In genomic region chr17:33826850-33827249, GRCm38 (mm10) we compare ENCODE assay signal across 10 mouse cellular contexts. TPM values are rescaled to one million over a fixed set of nuclear protein-coding genes. Genes with fewer than 3 reads are reported as not detected.
DNase-seq lines count a peak whose midpoint lies in the region; ATAC-seq lines count a peak whose summit lies in the region.
"Had no signal": no experiment of that assay in that cellular context is flagged by ENCODE, and none has a peak within 500 bp of the region (broad histone marks: within the 10 kb centered on the region; RNA-seq: fewer than 3 reads in every experiment).

No protein-coding gene starts in this region.

- peaks cover 2% of the 10 kb centered on the region; the same call in 1 of the 2 replicates for H3K4me1 ChIP-seq in hindbrain, embryonic 11.5 days (replicated peaks; ENCODE audit: control insufficient read depth, insufficient read depth, low read length)
- H3K4me1 ChIP-seq in hindbrain, embryonic 12.5 days: peaks cover 26% of the 10 kb centered on the region

- H3K4me2 ChIP-seq in hindbrain, embryonic 11.5 days (replicated peaks; ENCODE audit: low read depth, low read length): no peak overlapping the region
- no peak overlapping the region for H3K4me2 ChIP-seq in hindbrain, embryonic 12.5 days (replicated peaks)
- H3K4me2 ChIP-seq: embryonic facial prominence, embryonic 13.5 days; midbrain, embryonic 12.5 days had no signal

- no peak overlapping the region for H3K4me3 ChIP-seq in hindbrain, embryonic 11.5 days (ENCODE audit: low read depth, low read length)
- H3K4me3 ChIP-seq in hindbrain, embryonic 12.5 days: no peak overlapping the region
- H3K4me3 ChIP-seq: embryonic facial prominence, embryonic 13.5 days; midbrain, embryonic 12.5 days had no signal

- H3K36me3 ChIP-seq in hindbrain, embryonic 11.5 days (ENCODE audit: control insufficient read depth, insufficient read depth, low read length): 0 out of 2 replicates have a peak, but pooled peaks cover 3% of the 10 kb centered on the region
- H3K36me3 ChIP-seq in hindbrain, embryonic 12.5 days: peaks cover 50% of the 10 kb centered on the region

- no peaks in the 10 kb centered on the region for H3K27me3 ChIP-seq in hindbrain, embryonic 11.5 days (ENCODE audit: control insufficient read depth, insufficient read depth, low read length)
- H3K27me3 ChIP-seq in hindbrain, embryonic 12.5 days: no peaks in the 10 kb centered on the region
- H3K27me3 ChIP-seq: embryonic facial prominence, embryonic 13.5 days; midbrain, embryonic 12.5 days had no signal

- WGBS in hindbrain, embryonic 11.5 days: 1% methylated on average over 3 of the region's 3 CpGs
- 0% methylated on average over 3 of the region's 3 CpGs for WGBS in hindbrain, embryonic 12.5 days

- H3K9ac ChIP-seq in hindbrain, embryonic 11.5 days (ENCODE audit: low read depth, low read length): no peak overlapping the region
- no peak overlapping the region for H3K9ac ChIP-seq in hindbrain, embryonic 12.5 days
- H3K9ac ChIP-seq: midbrain, embryonic 12.5 days had no signal

- peak; percentile 81 for DNase-seq in hindbrain, embryonic 11.5 days (ENCODE audit: low spot score)
- peak; percentile 79 for DNase-seq in ES-CJ7 (ENCODE audit: low read depth, low spot score)
- DNase-seq in cerebellum, adult 9-10 months: peak; percentile 86
- DNase-seq in gastrocnemius, postnatal 4 days (ENCODE audit: low spot score in 2 of 2): peak; percentile 43 to 62
- peak; percentile 64 to 66 for DNase-seq in left cerebral cortex, adult 18-20 months (ENCODE audit: low spot score in 2 of 2)
- DNase-seq in naive thymus-derived CD4-positive, alpha-beta T cell, adult 2 months (ENCODE audit: low read depth): peak; percentile 86
- peak; percentile 55 for DNase-seq in testis, postnatal 14 days (ENCODE audit: low spot score)

- no peak for ATAC-seq in hindbrain, embryonic 11.5 days (ENCODE audit: low FRiP score)
- no peak for ATAC-seq in hindbrain, embryonic 12.5 days (ENCODE audit: low FRiP score)

- H3K9me3 ChIP-seq in hindbrain, embryonic 11.5 days (ENCODE audit: control insufficient read depth, low read length): no peaks in the 10 kb centered on the region
- no peaks in the 10 kb centered on the region for H3K9me3 ChIP-seq in hindbrain, embryonic 12.5 days (replicated peaks)
- H3K9me3 ChIP-seq: embryonic facial prominence, embryonic 13.5 days; midbrain, embryonic 12.5 days had no signal

- H3K27ac ChIP-seq in hindbrain, embryonic 11.5 days (ENCODE audit: low read depth, low read length): no peak overlapping the region
- H3K27ac ChIP-seq in hindbrain, embryonic 12.5 days: no peak overlapping the region
- H3K27ac ChIP-seq: embryonic facial prominence, embryonic 13.5 days; midbrain, embryonic 12.5 days had no signal

RNA-seq across cellular contexts. Expression of gene Ndufa7, which starts 2.5 kb away (rescaled TPM):
- polyA plus RNA-seq in hindbrain, embryonic 11.5 days (2014; fragmentation: Nextera tagmentation; extraction: Ambion mirVana): 445 and 467 TPM in 2 replicates
- polyA plus RNA-seq in hindbrain, embryonic 12.5 days (2016; fragmentation: Nextera tagmentation; extraction: Ambion mirVana): 375 and 435 TPM in 2 replicates
- 100 to 1,000 TPM; 292 to 312 TPM for total RNA-seq in gastrocnemius, postnatal 4 days (2021)
- total RNA-seq in left cerebral cortex, adult 18-20 months (2021): 100 to 1,000 TPM; 194 to 196 TPM

RNA-seq across cellular contexts. Expression of gene Rps28, which starts 2.5 kb away (rescaled TPM):
- 706 and 742 TPM in 2 replicates for polyA plus RNA-seq in hindbrain, embryonic 11.5 days (2014; fragmentation: Nextera tagmentation; extraction: Ambion mirVana)
- 532 and 694 TPM in 2 replicates for polyA plus RNA-seq in hindbrain, embryonic 12.5 days (2016; fragmentation: Nextera tagmentation; extraction: Ambion mirVana)
- 1,000 to 10,000 TPM; 1,603 to 1,661 TPM for total RNA-seq in gastrocnemius, postnatal 4 days (2021)
- total RNA-seq in left cerebral cortex, adult 18-20 months (2021): 100 to 1,000 TPM; 702 to 765 TPM

RNA-seq across cellular contexts. Expression of gene Cd320, which starts 16.0 kb away (rescaled TPM):
- 73.7 and 76.1 TPM in 2 replicates for polyA plus RNA-seq in hindbrain, embryonic 11.5 days (2014; fragmentation: Nextera tagmentation; extraction: Ambion mirVana)
- 54.6 and 59.4 TPM in 2 replicates for polyA plus RNA-seq in hindbrain, embryonic 12.5 days (2016; fragmentation: Nextera tagmentation; extraction: Ambion mirVana)
- total RNA-seq in gastrocnemius, postnatal 4 days (2021): 10 to 100 TPM; 14.1 to 16.5 TPM
- total RNA-seq in left cerebral cortex, adult 18-20 months (2021): 10 to 100 TPM; 24.2 to 24.4 TPM

RNA-seq across cellular contexts. Expression of gene Kank3, which starts 16.5 kb away (rescaled TPM):
- 22.7 and 30.1 TPM in 2 replicates for polyA plus RNA-seq in hindbrain, embryonic 11.5 days (2014; fragmentation: Nextera tagmentation; extraction: Ambion mirVana)
- 30.8 and 31.4 TPM in 2 replicates for polyA plus RNA-seq in hindbrain, embryonic 12.5 days (2016; fragmentation: Nextera tagmentation; extraction: Ambion mirVana)
- total RNA-seq in gastrocnemius, postnatal 4 days (2021): 10 to 100 TPM; 31.6 to 33.4 TPM
- total RNA-seq in left cerebral cortex, adult 18-20 months (2021): 10 to 100 TPM; 27.5 to 32.7 TPM

RNA-seq across cellular contexts. Expression of gene Angptl4, which starts 45.2 kb away (rescaled TPM):
- 22.0 and 22.5 TPM in 2 replicates for polyA plus RNA-seq in hindbrain, embryonic 11.5 days (2014; fragmentation: Nextera tagmentation; extraction: Ambion mirVana)
- 25.6 and 26.8 TPM in 2 replicates for polyA plus RNA-seq in hindbrain, embryonic 12.5 days (2016; fragmentation: Nextera tagmentation; extraction: Ambion mirVana)
- 10 to 100 TPM; 22.5 to 43.8 TPM for total RNA-seq in gastrocnemius, postnatal 4 days (2021)
- total RNA-seq in left cerebral cortex, adult 18-20 months (2021): 1 to 10 TPM; 1.4 to 2.2 TPM
